Comparison of ENCODE assay signal across 15 mouse cellular contexts in genomic region chr2:103293751-103294150, GRCm38 (mm10). TPM values are rescaled to one million over a fixed set of nuclear protein-coding genes. Genes with fewer than 3 reads are reported as not detected.
DNase-seq lines count a peak whose midpoint lies in the region; ATAC-seq lines count a peak whose summit lies in the region.
"Had no signal": no experiment of that assay in that cellular context is flagged by ENCODE, and none has a peak within 500 bp of the region (broad histone marks: within the 10 kb centered on the region; RNA-seq: fewer than 3 reads in every experiment).

No protein-coding gene starts in this region.

- WGBS in embryonic facial prominence, embryonic 13.5 days, result 65% methylated on average over 5 of the region's 5 CpGs
- 67% methylated on average over 5 of the region's 5 CpGs for WGBS in embryonic facial prominence, embryonic 10.5 days
- WGBS in embryonic facial prominence, embryonic 15.5 days, result 57% methylated on average over 5 of the region's 5 CpGs
- WGBS in kidney, embryonic 14.5 days, result 61% methylated on average over 5 of the region's 5 CpGs
- WGBS in stomach, embryonic 14.5 days, result 65% methylated on average over 5 of the region's 5 CpGs
- WGBS in forebrain, embryonic 14.5 days, result 73% methylated on average over 5 of the region's 5 CpGs
- 83% methylated on average over 5 of the region's 5 CpGs for WGBS in heart, embryonic 11.5 days (ENCODE audit: insufficient replicate concordance)

- ATAC-seq in embryonic facial prominence, embryonic 13.5 days (ENCODE audit: insufficient number of reproducible peaks, insufficient read depth, low FRiP score, low TSS enrichment, low read depth), result no peak
- no peak for ATAC-seq in embryonic facial prominence, embryonic 15.5 days (ENCODE audit: insufficient number of reproducible peaks, low FRiP score, low TSS enrichment, low read depth)
- peak; percentile 56 for ATAC-seq in kidney, embryonic 14.5 days (ENCODE audit: low FRiP score, low TSS enrichment)
- ATAC-seq in stomach, embryonic 14.5 days (ENCODE audit: insufficient number of reproducible peaks, insufficient read depth, low FRiP score, low read depth), result no peak
- ATAC-seq in forebrain, embryonic 14.5 days, result no peak
- ATAC-seq in heart, embryonic 11.5 days (replicated peaks; ENCODE audit: insufficient number of reproducible peaks, low FRiP score, low TSS enrichment), result no peak
- ATAC-seq: forebrain, embryonic 16.5 days had no signal

- H3K4me3 ChIP-seq in embryonic facial prominence, embryonic 13.5 days, result no peak overlapping the region
- no peak overlapping the region for H3K4me3 ChIP-seq in embryonic facial prominence, embryonic 10.5 days
- no peak overlapping the region for H3K4me3 ChIP-seq in embryonic facial prominence, embryonic 15.5 days (replicated peaks)
- H3K4me3 ChIP-seq in kidney, embryonic 14.5 days (ENCODE audit: low read length), result no peak overlapping the region
- H3K4me3 ChIP-seq in stomach, embryonic 14.5 days (ENCODE audit: low read depth, low read length), result no peak overlapping the region
- H3K4me3 ChIP-seq in forebrain, embryonic 14.5 days (ENCODE audit: low read depth, low read length), result no peak overlapping the region
- H3K4me3 ChIP-seq in heart, embryonic 11.5 days (ENCODE audit: low read depth, low read length), result no peak overlapping the region
- H3K4me3 ChIP-seq: hindbrain, embryonic 15.5 days; limb, embryonic 15.5 days; neural tube, embryonic 15.5 days had no signal

- H3K27me3 ChIP-seq in embryonic facial prominence, embryonic 13.5 days, result no peaks in the 10 kb centered on the region
- H3K27me3 ChIP-seq in embryonic facial prominence, embryonic 10.5 days (replicated peaks; ENCODE audit: low read depth, poor library complexity, severe bottlenecking), result no peaks in the 10 kb centered on the region
- H3K27me3 ChIP-seq in embryonic facial prominence, embryonic 15.5 days, result no peaks in the 10 kb centered on the region
- no peaks in the 10 kb centered on the region for H3K27me3 ChIP-seq in kidney, embryonic 14.5 days (ENCODE audit: control insufficient read depth, insufficient read depth, low read length)
- H3K27me3 ChIP-seq in stomach, embryonic 14.5 days (ENCODE audit: control insufficient read depth, insufficient read depth, low read length), result no peaks in the 10 kb centered on the region
- no peaks in the 10 kb centered on the region for H3K27me3 ChIP-seq in forebrain, embryonic 14.5 days (replicated peaks; ENCODE audit: control insufficient read depth, insufficient read depth, low read length)
- no peaks in the 10 kb centered on the region for H3K27me3 ChIP-seq in heart, embryonic 11.5 days (ENCODE audit: control insufficient read depth, insufficient read depth, low read length)
- H3K27me3 ChIP-seq: hindbrain, embryonic 15.5 days; limb, embryonic 15.5 days; neural tube, embryonic 15.5 days had no signal

- H3K9ac ChIP-seq in embryonic facial prominence, embryonic 13.5 days, result no peak overlapping the region
- no peak overlapping the region for H3K9ac ChIP-seq in embryonic facial prominence, embryonic 15.5 days
- H3K9ac ChIP-seq in kidney, embryonic 14.5 days (ENCODE audit: low read depth, low read length), result no peak overlapping the region
- no peak overlapping the region for H3K9ac ChIP-seq in stomach, embryonic 14.5 days (replicated peaks; ENCODE audit: low read depth, low read length)
- no peak overlapping the region for H3K9ac ChIP-seq in forebrain, embryonic 14.5 days (ENCODE audit: low read length)
- H3K9ac ChIP-seq in heart, embryonic 11.5 days (ENCODE audit: low read depth, low read length), result no peak overlapping the region
- H3K9ac ChIP-seq: hindbrain, embryonic 15.5 days; limb, embryonic 15.5 days; lung, embryonic 14.5 days; neural tube, embryonic 15.5 days had no signal

- H3K4me2 ChIP-seq in embryonic facial prominence, embryonic 13.5 days, result no peak overlapping the region
- H3K4me2 ChIP-seq in embryonic facial prominence, embryonic 15.5 days (replicated peaks), result no peak overlapping the region
- H3K4me2 ChIP-seq in kidney, embryonic 14.5 days (replicated peaks; ENCODE audit: low read depth, low read length), result no peak overlapping the region
- no peak overlapping the region for H3K4me2 ChIP-seq in stomach, embryonic 14.5 days (replicated peaks; ENCODE audit: low read depth, low read length)
- no peak overlapping the region for H3K4me2 ChIP-seq in forebrain, embryonic 14.5 days (ENCODE audit: low read length)
- no peak overlapping the region for H3K4me2 ChIP-seq in heart, embryonic 11.5 days
- H3K4me2 ChIP-seq: hindbrain, embryonic 15.5 days; limb, embryonic 15.5 days; lung, embryonic 14.5 days; neural tube, embryonic 15.5 days had no signal

- H3K9me3 ChIP-seq in embryonic facial prominence, embryonic 13.5 days, result no peaks in the 10 kb centered on the region
- no peaks in the 10 kb centered on the region for H3K9me3 ChIP-seq in embryonic facial prominence, embryonic 10.5 days
- no peaks in the 10 kb centered on the region for H3K9me3 ChIP-seq in embryonic facial prominence, embryonic 15.5 days (replicated peaks)
- no peaks in the 10 kb centered on the region for H3K9me3 ChIP-seq in kidney, embryonic 14.5 days (ENCODE audit: control insufficient read depth, low read length)
- no peaks in the 10 kb centered on the region for H3K9me3 ChIP-seq in stomach, embryonic 14.5 days (ENCODE audit: control insufficient read depth, low read depth, low read length)
- no peaks in the 10 kb centered on the region for H3K9me3 ChIP-seq in forebrain, embryonic 14.5 days (replicated peaks; ENCODE audit: control insufficient read depth, low read length)
- H3K9me3 ChIP-seq in heart, embryonic 11.5 days (replicated peaks; ENCODE audit: control insufficient read depth, low read length), result no peaks in the 10 kb centered on the region
- H3K9me3 ChIP-seq: hindbrain, embryonic 15.5 days; limb, embryonic 15.5 days; neural tube, embryonic 15.5 days had no signal

- H3K36me3 ChIP-seq in embryonic facial prominence, embryonic 13.5 days, result no peaks in the 10 kb centered on the region
- no peaks in the 10 kb centered on the region for H3K36me3 ChIP-seq in embryonic facial prominence, embryonic 10.5 days (replicated peaks)
- H3K36me3 ChIP-seq in embryonic facial prominence, embryonic 15.5 days, result no peaks in the 10 kb centered on the region
- no peaks in the 10 kb centered on the region for H3K36me3 ChIP-seq in kidney, embryonic 14.5 days (ENCODE audit: control insufficient read depth, insufficient read depth, low read length)
- no peaks in the 10 kb centered on the region for H3K36me3 ChIP-seq in stomach, embryonic 14.5 days (ENCODE audit: control insufficient read depth, insufficient read depth, low read length)
- no peaks in the 10 kb centered on the region for H3K36me3 ChIP-seq in forebrain, embryonic 14.5 days (ENCODE audit: control insufficient read depth, insufficient read depth, low read length)
- no peaks in the 10 kb centered on the region for H3K36me3 ChIP-seq in heart, embryonic 11.5 days (ENCODE audit: control insufficient read depth, insufficient read depth, low read length)
- H3K36me3 ChIP-seq: hindbrain, embryonic 15.5 days; limb, embryonic 15.5 days; neural tube, embryonic 15.5 days had no signal

- no peak for DNase-seq in embryonic facial prominence, embryonic 10.5 days (ENCODE audit: low spot score)
- DNase-seq in forebrain, embryonic 14.5 days (ENCODE audit: low spot score), result no peak
- no peak for DNase-seq in heart, adult 18-20 months
- DNase-seq: gastrocnemius, postnatal 14 days; lung, embryonic 14.5 days had no signal

- 0 out of 2 replicates have a peak overlapping the region, but pooled peaks have one; percentile 14 for H3K27ac ChIP-seq in embryonic facial prominence, embryonic 13.5 days
- H3K27ac ChIP-seq in embryonic facial prominence, embryonic 10.5 days (replicated peaks), result no peak overlapping the region
- peak overlapping the region; percentile 58; the same call in 1 of the 2 replicates for H3K27ac ChIP-seq in embryonic facial prominence, embryonic 15.5 days (replicated peaks)
- peak overlapping the region; percentile 60; the same call in 1 of the 2 replicates for H3K27ac ChIP-seq in kidney, embryonic 14.5 days (ENCODE audit: low read depth, low read length)
- peak overlapping the region; percentile 68; the same call in 1 of the 2 replicates for H3K27ac ChIP-seq in stomach, embryonic 14.5 days (ENCODE audit: low read length)
- H3K27ac ChIP-seq in forebrain, embryonic 14.5 days (ENCODE audit: low read depth, low read length), result no peak overlapping the region
- H3K27ac ChIP-seq in heart, embryonic 11.5 days (ENCODE audit: low read depth, low read length), result no peak overlapping the region
- H3K27ac ChIP-seq: hindbrain, embryonic 15.5 days; limb, embryonic 15.5 days; neural tube, embryonic 15.5 days had no signal

- peaks cover 4% of the 10 kb centered on the region; the same call in 1 of the 2 replicates for H3K4me1 ChIP-seq in embryonic facial prominence, embryonic 13.5 days
- peaks cover 6% of the 10 kb centered on the region for H3K4me1 ChIP-seq in embryonic facial prominence, embryonic 10.5 days
- peaks cover 18% of the 10 kb centered on the region for H3K4me1 ChIP-seq in embryonic facial prominence, embryonic 15.5 days
- H3K4me1 ChIP-seq in kidney, embryonic 14.5 days (ENCODE audit: control insufficient read depth, insufficient read depth, low read length), result peaks cover 9% of the 10 kb centered on the region; the same call in 1 of the 2 replicates
- H3K4me1 ChIP-seq in stomach, embryonic 14.5 days (ENCODE audit: control insufficient read depth, insufficient read depth, low read length), result peaks cover 16% of the 10 kb centered on the region
- no peaks in the 10 kb centered on the region for H3K4me1 ChIP-seq in forebrain, embryonic 14.5 days (ENCODE audit: control insufficient read depth, insufficient read depth, low read length)
- H3K4me1 ChIP-seq in heart, embryonic 11.5 days (ENCODE audit: control insufficient read depth, insufficient read depth, low read length), result peaks cover 11% of the 10 kb centered on the region
- H3K4me1 ChIP-seq: hindbrain, embryonic 15.5 days; limb, embryonic 15.5 days had no signal

RNA-seq across cellular contexts. Expression of gene Ehf, which starts 9.3 kb away (rescaled TPM):
- 5.1 and 11.1 TPM in 2 replicates for polyA plus RNA-seq in embryonic facial prominence, embryonic 13.5 days (2015; fragmentation: Nextera tagmentation; extraction: Ambion mirVana)
- polyA plus RNA-seq in embryonic facial prominence, embryonic 10.5 days (2016; fragmentation: Nextera tagmentation; extraction: Ambion mirVana), result not detected in 2 replicates
- polyA plus RNA-seq in embryonic facial prominence, embryonic 15.5 days (2015; fragmentation: Nextera tagmentation; extraction: Ambion mirVana), result 19.3 and 20.6 TPM in 2 replicates
- polyA plus RNA-seq in kidney, embryonic 14.5 days (2014; fragmentation: Nextera tagmentation; extraction: Ambion mirVana), result 19.1 and 29.6 TPM in 2 replicates
- polyA plus RNA-seq in stomach, embryonic 14.5 days (2014; fragmentation: Nextera tagmentation; extraction: Ambion mirVana), result 18.2 and 28.1 TPM in 2 replicates
- 0.09 TPM in 1 of 2 replicates, not detected in the other for polyA plus RNA-seq in forebrain, embryonic 14.5 days (2014; fragmentation: Nextera tagmentation; extraction: Ambion mirVana)
- 0.33 TPM in 1 of 2 replicates, not detected in the other for polyA plus RNA-seq in heart, embryonic 11.5 days (2014; fragmentation: Nextera tagmentation; extraction: Ambion mirVana)
- 1 to 10 TPM in 1 of 2 experiments, not detected in 1; 1.3 TPM for total RNA-seq in heart, adult 18-20 months (2021)
- total RNA-seq: common myeloid progenitor, adult 5-6 weeks; gastrocnemius, postnatal 14 days had no signal
- polyA plus RNA-seq: neural tube, embryonic 15.5 days had no signal

Comparison
In these comparisons a context has a peak if more than half of its experiments do, and no peak if none do; other contexts are left out.
1. H3K27ac ChIP-seq: peak in embryonic facial prominence, embryonic 13.5 days (single experiment), embryonic facial prominence, embryonic 15.5 days (single experiment), kidney, embryonic 14.5 days (single experiment) and stomach, embryonic 14.5 days (single experiment); none in embryonic facial prominence, embryonic 10.5 days (single experiment), forebrain, embryonic 14.5 days (single experiment) and heart, embryonic 11.5 days (single experiment).